Mouse (Mus musculus) megakaryocyte progenitor cell, adult 5-6 weeks (primary cell): ENCODE measurements around the gene Mtln. TPM values are rescaled to one million over a fixed set of nuclear protein-coding genes. Genes with fewer than 3 reads are reported as not detected.

Experiments used
- ATAC-seq: replicated peaks from 2 replicates; pipeline ENCODE4 v1.8.0; 2016; ENCODE audit warnings: mild to moderate bottlenecking, moderate TSS enrichment, inconsistent platforms; ENCODE audit not compliant: poor library complexity
- total RNA-seq, 2 experiments: library from RNA; stranded (forward) in 1 of 2; stranded (reverse) in 1 of 2; fragments of 157-497, 149-512 nt in 1 of 2; fragments of 200-1000 nt in 1 of 2; gene quantifications; 2 replicates each; pipeline versions ENCODE4 v1.2.3 to v1.2.4; 2015 to 2017

Mtln gene
- total RNA-seq, 2 experiments from 2014 or later: 25.1 to 43.8 TPM

DNA sequence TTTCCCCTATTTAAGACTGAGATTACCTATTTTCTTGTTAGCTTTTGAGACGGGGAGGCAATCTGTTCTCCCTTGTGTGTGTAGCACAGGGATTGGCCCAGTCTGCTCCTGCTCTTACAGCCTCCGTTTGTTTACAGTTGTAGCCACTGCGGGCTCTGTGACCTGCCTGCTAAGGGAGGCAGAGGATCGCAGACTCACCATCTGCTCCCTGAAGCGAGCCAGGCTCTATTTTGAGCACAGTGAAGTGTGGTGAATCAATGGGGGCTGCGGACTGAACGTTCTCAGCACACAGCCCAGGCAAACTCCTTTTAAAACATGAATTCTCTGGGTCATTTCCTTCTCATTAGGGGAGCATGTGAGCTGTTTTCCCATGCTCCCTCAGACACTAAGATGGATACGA lies 35.1 kb downstream of the Mtln start:
- ATAC-seq: no peak

- ATAC-seq: no peak
Measured at GRCm38 (mm10) chr2:127754113-127754512, 38.2 kb downstream of the Mtln start.

- no peak for ATAC-seq
Measured at GRCm38 (mm10) chr2:127751849-127752610, 40.3 kb downstream of the Mtln start.

DNA sequence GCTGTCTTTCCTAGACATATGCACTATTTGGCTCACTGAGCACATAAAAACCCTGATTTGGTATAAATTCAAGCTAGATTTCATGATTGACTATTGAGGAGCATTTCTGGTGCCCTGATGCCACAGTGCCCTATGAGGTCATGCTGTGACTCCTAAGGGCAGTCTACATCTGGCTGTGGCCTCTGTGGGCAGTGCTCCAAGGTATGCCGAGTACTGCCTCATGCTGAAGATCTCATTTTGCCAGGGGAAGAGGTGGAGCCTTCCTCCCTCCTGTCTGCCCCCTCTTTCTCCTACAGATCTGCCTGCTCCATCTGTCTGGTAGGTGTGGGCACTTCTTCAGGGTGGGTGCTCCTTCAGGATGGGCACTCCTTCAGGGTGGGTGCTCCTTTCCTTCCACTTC lies 42.9 kb downstream of the Mtln start:
- ATAC-seq: no peak

GRCm38 (mm10) chr2:127748316-127748715 lies 44.0 kb downstream of the Mtln start:
- ATAC-seq: no peak

- no peak for ATAC-seq
Measured at GRCm38 (mm10) chr2:127742637-127743036, 49.7 kb downstream of the Mtln start.

Other genes starting within 250 kb of the Mtln start
- 2.8 and 4.7 TPM in 2 replicates for gene Zfp661, start 205.4 kb downstream of the Mtln start, total RNA-seq (2015)
- gene Zfp661, start 205.4 kb downstream of the Mtln start, total RNA-seq (2017): 2.6 and 4.9 TPM in 2 replicates
- gene Mrps5, start 205.3 kb downstream of the Mtln start, total RNA-seq (2015): 29.1 and 37.2 TPM in 2 replicates
- gene Mrps5, start 205.3 kb downstream of the Mtln start, total RNA-seq (2017): 121 and 187 TPM in 2 replicates
- not detected in 2 replicates for gene Mal, start 135.8 kb downstream of the Mtln start, total RNA-seq (2015)
- not detected in 2 replicates for gene Mal, start 135.8 kb downstream of the Mtln start, total RNA-seq (2017)
- gene Mall, start 62.6 kb downstream of the Mtln start, total RNA-seq (2015): not detected in 2 replicates
- not detected in 2 replicates for gene Mall, start 62.6 kb downstream of the Mtln start, total RNA-seq (2017)
- gene Nphp1, start 3.6 kb downstream of the Mtln start, total RNA-seq (2015): 8.2 and 10.2 TPM in 2 replicates
- gene Nphp1, start 3.6 kb downstream of the Mtln start, total RNA-seq (2017): 12.9 and 14.9 TPM in 2 replicates
- gene Bub1, start 39.4 kb upstream of the Mtln start, total RNA-seq (2015): 60.6 and 75.7 TPM in 2 replicates
- 55.3 and 65.0 TPM in 2 replicates for gene Bub1, start 39.4 kb upstream of the Mtln start, total RNA-seq (2017)
- not detected in 2 replicates for gene Acoxl, start 46.4 kb upstream of the Mtln start, total RNA-seq (2015)
- gene Acoxl, start 46.4 kb upstream of the Mtln start, total RNA-seq (2017): 0.10 TPM in 1 of 2 replicates, not detected in the other